Mouse (Mus musculus) midbrain, embryonic 16.5 days (tissue): Measurements from ENCODE around the gene Thap7. TPM values are rescaled to one million over a fixed set of nuclear protein-coding genes. Genes with fewer than 3 reads are reported as not detected.
"Not testable (repeated sequence)": the region's sequence is repeated elsewhere in the genome, so short reads cannot be mapped to it uniquely, and the experiment has no call there.

ENCODE experiments used
- ATAC-seq: fragments of 200-750 bp; cut with Nextera tagmentation; 2 replicates; pipeline ENCODE4 v1.8.0; 2017; ENCODE audit warnings: moderate TSS enrichment
- H3K27ac ChIP-seq: fragments of 300-500 bp; sonication (generic); 2 replicates; pipeline ENCODE4 v1.5.1; 2014; ENCODE audit warnings: mild to moderate bottlenecking, low read length, mixed read lengths
- H3K27me3 ChIP-seq: fragments of 300-500 bp; sonication (generic); 2 replicates; pipeline ENCODE4 v1.6.1; 2014; ENCODE audit warnings: low read depth, low read length, mixed read lengths; ENCODE audit not compliant: control insufficient read depth, insufficient read depth
- H3K36me3 ChIP-seq: fragments of 300-500 bp; sonication (generic); 2 replicates; pipeline ENCODE4 v1.6.1; 2014; ENCODE audit warnings: mild to moderate bottlenecking, low read length, moderate library complexity, mixed read lengths; ENCODE audit not compliant: control insufficient read depth, insufficient read depth
- H3K4me1 ChIP-seq: fragments of 300-500 bp; sonication (generic); 2 replicates; pipeline ENCODE4 v1.6.1; 2014; ENCODE audit warnings: mild to moderate bottlenecking, low read length, mixed read lengths; ENCODE audit not compliant: control insufficient read depth, insufficient read depth
- H3K4me2 ChIP-seq: fragments of 300-500 bp; sonication (generic); 2 replicates; pipeline ENCODE4 v1.6.1; 2014; ENCODE audit warnings: mild to moderate bottlenecking, low read length, mixed read lengths
- H3K4me3 ChIP-seq: fragments of 300-500 bp; sonication (generic); 2 replicates; pipeline ENCODE4 v1.5.1; 2014; ENCODE audit warnings: low read depth, mild to moderate bottlenecking, low read length, moderate library complexity, mixed read lengths
- H3K9ac ChIP-seq: fragments of 300-500 bp; sonication (generic); 2 replicates; pipeline ENCODE4 v1.6.1; 2014; ENCODE audit warnings: low read depth, low read length, mixed read lengths
- H3K9me3 ChIP-seq: fragments of 300-500 bp; sonication (generic); replicated peaks from 2 replicates; pipeline ENCODE4 v1.6.1; 2014; ENCODE audit warnings: mild to moderate bottlenecking, low read length, mixed read lengths; ENCODE audit not compliant: control insufficient read depth, poor library complexity, severe bottlenecking
- WGBS: fragments of 180-500 bp; shearing (Covaris S2); extraction: QIAGEN DNeasy Blood & Tissue Kit; methylation state at CpG from one replicate; pipeline ENCODE4 v1.1.7; 2014; 5-methylcytosine and 5-hydroxymethylcytosine counted together
- polyA plus RNA-seq: library from polyadenylated mRNA; unstranded; fragments of >200 nt; fragmentation: Nextera tagmentation; extraction: Ambion mirVana; gene quantifications from 2 replicates; pipeline ENCODE4 v1.2.1, GENCODE M21; 2015

Gene Thap7
- polyA plus RNA-seq, 1 experiment from 2014 or later: 62.7 TPM

GRCm38 (mm10) chr16:17561128-17561750 lies 30.3 kb upstream of the Thap7 start, which contains the start of gene Lrrc74b:
Lrrc74b (minus strand) TSS chr16:17561247.
- WGBS: under 1% methylated on average over 22 of the region's 22 CpGs
- H3K4me1 ChIP-seq: peaks cover 18% of the 10 kb centered on the region
- ATAC-seq: peak; percentile 77
- H3K27ac ChIP-seq: peak within 1 kb of the TSS; percentile 38
- H3K4me3 ChIP-seq: peak within 1 kb of the TSS; percentile 19; the same call in 1 of the 2 replicates
- H3K9ac ChIP-seq: peak within 1 kb of the TSS; percentile 16; the same call in 1 of the 2 replicates
- no peaks in the 10 kb centered on the region for H3K9me3 ChIP-seq
- H3K4me2 ChIP-seq: peak within 1 kb of the TSS; percentile 44
- no peaks in the 10 kb centered on the region; the same call in 1 of the 2 replicates for H3K27me3 ChIP-seq
- no peaks in the 10 kb centered on the region for H3K36me3 ChIP-seq

DNA sequence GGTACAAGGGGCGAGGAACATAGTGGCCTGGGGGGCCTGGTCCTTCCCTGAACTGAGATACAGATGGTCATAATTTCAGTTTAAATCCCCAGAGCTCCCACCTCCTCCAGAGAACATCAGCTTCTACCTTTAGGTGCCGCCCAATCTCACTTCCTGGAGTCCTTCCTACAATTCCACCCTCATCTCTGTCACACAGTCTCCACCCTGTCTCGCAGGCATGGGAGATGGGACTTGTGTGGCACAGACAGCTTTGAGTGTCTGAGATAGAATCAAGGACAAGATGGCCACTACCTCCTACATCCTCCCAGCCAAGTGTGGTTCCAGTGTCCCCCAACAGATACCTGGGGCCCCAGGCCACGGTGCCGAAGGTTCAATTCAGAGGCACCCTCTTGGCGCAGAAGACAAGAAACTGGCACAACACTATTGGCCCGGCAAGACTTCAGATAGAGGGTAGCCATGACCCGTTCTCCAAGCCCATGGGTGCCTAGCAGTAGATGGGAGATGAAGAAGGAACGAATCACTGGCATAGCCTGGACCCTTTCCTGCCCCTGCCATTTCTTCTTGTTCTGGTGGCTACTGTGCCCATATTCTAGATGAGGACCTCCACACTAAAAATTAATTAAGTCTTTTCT lies 28.6 kb upstream of the Thap7 start:
- H3K27me3 ChIP-seq: no peaks in the 10 kb centered on the region; the same call in 1 of the 2 replicates
- peak overlapping the region; percentile 25; the same call in 1 of the 2 replicates for H3K4me2 ChIP-seq
- H3K9ac ChIP-seq: no peak overlapping the region
- no peak for ATAC-seq
- no peak overlapping the region for H3K4me3 ChIP-seq
- peaks cover 18% of the 10 kb centered on the region for H3K4me1 ChIP-seq
- H3K9me3 ChIP-seq: no peaks in the 10 kb centered on the region
- no peak overlapping the region for H3K27ac ChIP-seq
- H3K36me3 ChIP-seq: no peaks in the 10 kb centered on the region
- 69% methylated on average over 9 of the region's 9 CpGs for WGBS

GRCm38 (mm10) chr16:17558811-17559210 lies 27.9 kb upstream of the Thap7 start:
- no peaks in the 10 kb centered on the region for H3K36me3 ChIP-seq
- H3K9me3 ChIP-seq: no peaks in the 10 kb centered on the region
- no peak overlapping the region for H3K9ac ChIP-seq
- ATAC-seq: no peak; the same call in 1 of the 2 replicates
- no peak overlapping the region for H3K4me3 ChIP-seq
- peaks cover 24% of the 10 kb centered on the region for H3K4me1 ChIP-seq
- 4% methylated on average over 5 of the region's 5 CpGs for WGBS
- no peaks in the 10 kb centered on the region; the same call in 1 of the 2 replicates for H3K27me3 ChIP-seq
- no peak overlapping the region for H3K27ac ChIP-seq
- H3K4me2 ChIP-seq: peak overlapping the region; percentile 25; the same call in 1 of the 2 replicates

- H3K27me3 ChIP-seq: no peaks in the 10 kb centered on the region; the same call in 1 of the 2 replicates
- H3K36me3 ChIP-seq: no peaks in the 10 kb centered on the region
- peak overlapping the region; percentile 47; the same call in 1 of the 2 replicates for H3K9ac ChIP-seq
- H3K4me3 ChIP-seq: no peak overlapping the region
- H3K27ac ChIP-seq: no peak overlapping the region; the same call in 1 of the 2 replicates
- ATAC-seq: peak; percentile 27; the same call in 1 of the 2 replicates
- H3K4me2 ChIP-seq: no peak overlapping the region
- WGBS: 0% methylated on average over 5 of the region's 5 CpGs
- peaks cover 25% of the 10 kb centered on the region for H3K4me1 ChIP-seq
- no peaks in the 10 kb centered on the region for H3K9me3 ChIP-seq
These were observed 27.1 kb upstream of the Thap7 start for GRCm38 (mm10) chr16:17557947-17558480.

- H3K36me3 ChIP-seq: no peaks in the 10 kb centered on the region
- 61% methylated on average over 4 of the region's 4 CpGs for WGBS
- no peaks in the 10 kb centered on the region for H3K9me3 ChIP-seq
- no peak for ATAC-seq
- no peak overlapping the region for H3K4me3 ChIP-seq
- H3K27ac ChIP-seq: no peak overlapping the region
- no peak overlapping the region for H3K9ac ChIP-seq
- H3K27me3 ChIP-seq: no peaks in the 10 kb centered on the region; the same call in 1 of the 2 replicates
- H3K4me1 ChIP-seq: peaks cover 23% of the 10 kb centered on the region
- H3K4me2 ChIP-seq: no peak overlapping the region
These were observed 26.0 kb upstream of the Thap7 start for GRCm38 (mm10) chr16:17556907-17557306.

- H3K27me3 ChIP-seq: no peaks in the 10 kb centered on the region; the same call in 1 of the 2 replicates
- H3K4me3 ChIP-seq: no peak overlapping the region
- H3K27ac ChIP-seq: no peak overlapping the region
- H3K36me3 ChIP-seq: no peaks in the 10 kb centered on the region
- H3K4me1 ChIP-seq: peaks cover 17% of the 10 kb centered on the region
- H3K9ac ChIP-seq: no peak overlapping the region
- no peak for ATAC-seq
- no peak overlapping the region for H3K4me2 ChIP-seq
- WGBS: 93% methylated on average over 4 of the region's 4 CpGs
- H3K9me3 ChIP-seq: no peaks in the 10 kb centered on the region
These were observed 25.2 kb upstream of the Thap7 start for GRCm38 (mm10) chr16:17556180-17556579.

- Histone ChIP-seq H3K27ac (peak overlapping the region; percentile 9), H3K4me1 (peaks cover 15% of the 10 kb centered on the region; the same call in 1 of the 2 replicates)
- WGBS: 12% methylated on average over 4 of the region's 4 CpGs
- H3K9me3 ChIP-seq, ATAC-seq, H3K4me2 ChIP-seq, H3K36me3 ChIP-seq, H3K9ac ChIP-seq, H3K4me3 ChIP-seq, H3K27me3 ChIP-seq: not testable (repeated sequence)
These were observed 23.8 kb upstream of the Thap7 start for GRCm38 (mm10) chr16:17554702-17555101.

- Histone ChIP-seq H3K4me3 (0 out of 2 replicates have a peak overlapping the region, but pooled peaks have one; percentile 8), H3K36me3 (no peaks in the 10 kb centered on the region), H3K4me2 (peak overlapping the region; percentile 50), H3K4me1 (peaks cover 14% of the 10 kb centered on the region; the same call in 1 of the 2 replicates), H3K27me3 (no peaks in the 10 kb centered on the region), H3K27ac (peak overlapping the region; percentile 9), H3K9ac (peak overlapping the region; percentile 22; the same call in 1 of the 2 replicates), H3K9me3 (no peaks in the 10 kb centered on the region)
- peak; percentile 85 for ATAC-seq
- 5% methylated on average over 18 of the region's 18 CpGs for WGBS
These were observed 23.2 kb upstream of the Thap7 start for GRCm38 (mm10) chr16:17553910-17554685.
